ENCODE assay signal across 22 mouse cellular contexts in genomic region chr2:147905118-147905517, GRCm38 (mm10).
DNase-seq lines count a peak whose midpoint lies in the region; ATAC-seq and TF ChIP-seq lines count a peak whose summit lies in the region.
"Had no signal": no experiment of that assay in that cellular context is flagged by ENCODE, and none has a peak within 500 bp of the region (broad histone marks: within the 10 kb centered on the region; RNA-seq: fewer than 3 reads in every experiment).

No protein-coding gene starts in this region.

- H3K36me3 ChIP-seq in hindbrain, embryonic 12.5 days = no peaks in the 10 kb centered on the region
- H3K36me3 ChIP-seq in hindbrain, embryonic 14.5 days (replicated peaks; ENCODE audit: control insufficient read depth, insufficient read depth) = no peaks in the 10 kb centered on the region
- no peaks in the 10 kb centered on the region for H3K36me3 ChIP-seq in midbrain, embryonic 11.5 days (ENCODE audit: control insufficient read depth, insufficient read depth, low read length)
- H3K36me3 ChIP-seq in midbrain, embryonic 15.5 days (replicated peaks) = no peaks in the 10 kb centered on the region
- H3K36me3 ChIP-seq: embryonic facial prominence, embryonic 15.5 days; G1E; heart, embryonic 13.5 days; hindbrain, embryonic 15.5 days had no signal

- no peak for TF ChIP-seq CTCF in brain, embryonic 14.5 days (IDR thresholded peaks at IDR 0.05; ENCODE audit: borderline replicate concordance, extremely low read depth, insufficient read depth, insufficient read length)

- DNase-seq in embryo, embryonic 10.5 days (ENCODE audit: low spot score) = peak; percentile 15
- no peak for DNase-seq in embryo, embryonic 10 days (ENCODE audit: low spot score)
- DNase-seq in hindbrain, embryonic 14.5 days (ENCODE audit: low spot score) = no peak
- peak; percentile 88 for DNase-seq in midbrain, embryonic 11.5 days (ENCODE audit: low spot score, missing footprints)
- peak; percentile 12 for DNase-seq in brain, embryonic 14.5 days (ENCODE audit: low read depth)
- DNase-seq: adrenal gland, adult 8-10 months; adrenal gland, postnatal 36 days; B cell, adult 2 months; cerebellum, adult 11 months; cerebellum, adult 8-10 months; cerebellum, postnatal 14 days; gastrocnemius, postnatal 25 days; heart, postnatal 36 days had no signal

- H3K27me3 ChIP-seq in hindbrain, embryonic 12.5 days = peaks cover 89% of the 10 kb centered on the region
- peaks cover 87% of the 10 kb centered on the region for H3K27me3 ChIP-seq in hindbrain, embryonic 14.5 days (ENCODE audit: control insufficient read depth, insufficient read depth, low read length)
- peaks cover 71% of the 10 kb centered on the region for H3K27me3 ChIP-seq in midbrain, embryonic 11.5 days (ENCODE audit: control insufficient read depth, insufficient read depth, low read length)
- H3K27me3 ChIP-seq in midbrain, embryonic 15.5 days (replicated peaks) = peaks cover 38% of the 10 kb centered on the region
- H3K27me3 ChIP-seq: embryonic facial prominence, embryonic 15.5 days; heart, embryonic 13.5 days had no signal

- TF ChIP-seq POLR2A in brain, embryonic 14.5 days (IDR thresholded peaks at IDR 0.05; ENCODE audit: borderline replicate concordance, extremely low read depth, insufficient read depth, insufficient read length, poor library complexity, severe bottlenecking) = no peak

- peak overlapping the region; percentile 24; the same call in 1 of the 2 replicates for H3K4me2 ChIP-seq in hindbrain, embryonic 12.5 days (replicated peaks)
- no peak overlapping the region for H3K4me2 ChIP-seq in hindbrain, embryonic 14.5 days (replicated peaks)
- no peak overlapping the region for H3K4me2 ChIP-seq in midbrain, embryonic 11.5 days
- H3K4me2 ChIP-seq in midbrain, embryonic 15.5 days = no peak overlapping the region
- H3K4me2 ChIP-seq: embryonic facial prominence, embryonic 15.5 days; heart, embryonic 13.5 days; hindbrain, embryonic 15.5 days had no signal

- peaks cover 20% of the 10 kb centered on the region for H3K4me1 ChIP-seq in hindbrain, embryonic 12.5 days
- peaks cover 18% of the 10 kb centered on the region for H3K4me1 ChIP-seq in hindbrain, embryonic 14.5 days (replicated peaks; ENCODE audit: control insufficient read depth, insufficient read depth, low read length)
- peaks cover 36% of the 10 kb centered on the region for H3K4me1 ChIP-seq in midbrain, embryonic 11.5 days (ENCODE audit: control insufficient read depth, insufficient read depth, low read length)
- peaks cover 15% of the 10 kb centered on the region for H3K4me1 ChIP-seq in midbrain, embryonic 15.5 days
- H3K4me1 ChIP-seq: embryonic facial prominence, embryonic 15.5 days; heart, embryonic 13.5 days had no signal

- no peaks in the 10 kb centered on the region for H3K9me3 ChIP-seq in hindbrain, embryonic 12.5 days (replicated peaks)
- H3K9me3 ChIP-seq in hindbrain, embryonic 14.5 days (ENCODE audit: control insufficient read depth, low read length) = no peaks in the 10 kb centered on the region
- H3K9me3 ChIP-seq in midbrain, embryonic 11.5 days (ENCODE audit: control insufficient read depth, low read length) = no peaks in the 10 kb centered on the region
- no peaks in the 10 kb centered on the region for H3K9me3 ChIP-seq in midbrain, embryonic 15.5 days
- H3K9me3 ChIP-seq: embryonic facial prominence, embryonic 15.5 days; heart, embryonic 13.5 days; hindbrain, embryonic 15.5 days had no signal

- H3K9ac ChIP-seq in hindbrain, embryonic 12.5 days = no peak overlapping the region
- H3K9ac ChIP-seq in hindbrain, embryonic 14.5 days = no peak overlapping the region
- H3K9ac ChIP-seq in midbrain, embryonic 11.5 days (ENCODE audit: low read length) = no peak overlapping the region
- H3K9ac ChIP-seq in midbrain, embryonic 15.5 days = no peak overlapping the region
- H3K9ac ChIP-seq: embryonic facial prominence, embryonic 15.5 days; heart, embryonic 13.5 days; hindbrain, embryonic 15.5 days had no signal

- no peak overlapping the region for H3K4me3 ChIP-seq in hindbrain, embryonic 12.5 days
- H3K4me3 ChIP-seq in hindbrain, embryonic 14.5 days (replicated peaks; ENCODE audit: low read length) = no peak overlapping the region
- no peak overlapping the region for H3K4me3 ChIP-seq in midbrain, embryonic 11.5 days (ENCODE audit: low read depth, low read length)
- H3K4me3 ChIP-seq in midbrain, embryonic 15.5 days = no peak overlapping the region
- H3K4me3 ChIP-seq: embryonic facial prominence, embryonic 15.5 days; erythroblast, embryonic 14.5 days; heart, embryonic 13.5 days; hindbrain, embryonic 15.5 days had no signal

- H3K27ac ChIP-seq in hindbrain, embryonic 12.5 days = no peak overlapping the region
- no peak overlapping the region for H3K27ac ChIP-seq in hindbrain, embryonic 14.5 days
- H3K27ac ChIP-seq in midbrain, embryonic 11.5 days (ENCODE audit: low read depth, low read length) = no peak overlapping the region; the same call in 1 of the 2 replicates
- H3K27ac ChIP-seq in midbrain, embryonic 15.5 days = no peak overlapping the region
- H3K27ac ChIP-seq: embryonic facial prominence, embryonic 15.5 days; heart, embryonic 13.5 days; hindbrain, embryonic 15.5 days had no signal

- 15% methylated on average over 3 of the region's 3 CpGs for WGBS in hindbrain, embryonic 12.5 days
- 15% methylated on average over 3 of the region's 3 CpGs for whole genome bisulfite sequencing in hindbrain, embryonic 14.5 days
- 23% methylated on average over 3 of the region's 3 CpGs for WGBS in midbrain, embryonic 11.5 days
- WGBS in midbrain, embryonic 15.5 days = 18% methylated on average over 3 of the region's 3 CpGs

- ATAC-seq in hindbrain, embryonic 12.5 days (ENCODE audit: low FRiP score) = no peak
- ATAC-seq in hindbrain, embryonic 14.5 days (ENCODE audit: low FRiP score) = no peak
- no peak for ATAC-seq in midbrain, embryonic 11.5 days (ENCODE audit: low FRiP score)
- ATAC-seq in midbrain, embryonic 15.5 days (replicated peaks) = no peak
- ATAC-seq: CD4-positive, CD25-positive, alpha-beta regulatory T cell, adult 4 months; forebrain, embryonic 16.5 days had no signal

Comparison
In these comparisons a context has a peak if more than half of its experiments do, and no peak if none do; other contexts are left out.
1. DNase-seq: peak in embryo, embryonic 10.5 days (single experiment), midbrain, embryonic 11.5 days (single experiment) and brain, embryonic 14.5 days (single experiment); none in embryo, embryonic 10 days (single experiment) and hindbrain, embryonic 14.5 days (single experiment).